Mouse (Mus musculus): ENCODE data around the gene Nisch.

The Nisch gene

GRCm38 (mm10) chr14:31216846-31217245 is at the start of gene Nisch:
TSS of gene Nisch (minus strand) at chr14:31216946.
- no peak for DNase-seq

- no peak for DNase-seq
Observed at GRCm38 (mm10) chr14:31260932-31261331, 44.2 kb upstream of the Nisch start.

- DNase-seq = no peak
Observed at GRCm38 (mm10) chr14:31260374-31260773, 43.6 kb upstream of the Nisch start.

- DNase-seq = no peak
Observed at GRCm38 (mm10) chr14:31258476-31259050, 41.8 kb upstream of the Nisch start.

GRCm38 (mm10) chr14:31252091-31252490 is 35.3 kb upstream of the Nisch start:
- DNase-seq = no peak

- no peak for DNase-seq
Observed at GRCm38 (mm10) chr14:31251626-31252025, 34.9 kb upstream of the Nisch start.

- DNase-seq = peak; percentile 98 to 99
Observed at GRCm38 (mm10) chr14:31251084-31251604, 34.4 kb upstream of the Nisch start, which contains the start of the genes Phf7 and Bap1. TSS of gene Phf7 (minus strand) at chr14:31251317. TSS of gene Bap1 (plus strand) at chr14:31251450.

- DNase-seq = no peak
Observed at GRCm38 (mm10) chr14:31250222-31251083, 33.7 kb upstream of the Nisch start.

- DNase-seq = no peak
Observed at GRCm38 (mm10) chr14:31248396-31248795, 31.6 kb upstream of the Nisch start.

GRCm38 (mm10) chr14:31245946-31246345 is 29.2 kb upstream of the Nisch start:
- peak in 1 of 2 experiments; percentile 45 for DNase-seq

GRCm38 (mm10) chr14:31244777-31245176 is 28.0 kb upstream of the Nisch start:
- DNase-seq = no peak

- no peak for DNase-seq
Observed at GRCm38 (mm10) chr14:31240528-31240927, 23.8 kb upstream of the Nisch start.

GRCm38 (mm10) chr14:31237101-31237882 is 20.5 kb upstream of the Nisch start:
- no peak for DNase-seq

- DNase-seq = peak; percentile 91 to 94
Observed at GRCm38 (mm10) chr14:31233996-31234591, 17.3 kb upstream of the Nisch start.

- no peak for DNase-seq
Observed at GRCm38 (mm10) chr14:31233070-31233995, 16.6 kb upstream of the Nisch start.

- DNase-seq = no peak
Observed at GRCm38 (mm10) chr14:31232404-31233069, 15.8 kb upstream of the Nisch start.

- DNase-seq = no peak
Observed at GRCm38 (mm10) chr14:31230442-31230841, 13.7 kb upstream of the Nisch start.

GRCm38 (mm10) chr14:31228234-31228633 is 11.5 kb upstream of the Nisch start:
- no peak for DNase-seq

- peak; percentile 46 to 60 for DNase-seq
Observed at GRCm38 (mm10) chr14:31226978-31227377, 10.2 kb upstream of the Nisch start.

- peak; percentile 78 to 83 for DNase-seq
Observed at GRCm38 (mm10) chr14:31217666-31218065, 920 bp upstream of the Nisch start, which contains the start of gene Sema3g. TSS of gene Sema3g (plus strand) at chr14:31217860.

Measured in cerebellum, postnatal 14 days (tissue).